Mouse (Mus musculus): ENCODE measurements around the gene Ankrd34a. TPM values are rescaled to one million over a fixed set of nuclear protein-coding genes. Genes with fewer than 3 reads are reported as not detected.

Ankrd34a gene
- polyA plus RNA-seq, 1 experiment from 2014 or later = 2.2 TPM

- peak; percentile 54 for ATAC-seq (ENCODE audit: insufficient read depth, low FRiP score, low read depth)
- H3K4me1 ChIP-seq = peaks cover 34% of the 10 kb centered on the region
- no peak overlapping the region for H3K4me3 ChIP-seq (replicated peaks)
- peaks cover 20% of the 10 kb centered on the region for H3K36me3 ChIP-seq
- H3K27ac ChIP-seq = peak overlapping the region; percentile 83
- WGBS = 42% methylated on average over 10 of the region's 10 CpGs
- H3K9ac ChIP-seq = no peak overlapping the region
- peak overlapping the region; percentile 24; the same call in 1 of the 2 replicates for H3K4me2 ChIP-seq
- no peaks in the 10 kb centered on the region for H3K9me3 ChIP-seq
- no peaks in the 10 kb centered on the region for H3K27me3 ChIP-seq (replicated peaks)
Observed at GRCm38 (mm10) chr3:96563911-96564632, 32.4 kb upstream of the Ankrd34a start.

GRCm38 (mm10) chr3:96564633-96565032 is 31.8 kb upstream of the Ankrd34a start:
- Histone ChIP-seq H3K9me3 (no peaks in the 10 kb centered on the region), H3K4me2 (peak overlapping the region; percentile 24; the same call in 1 of the 2 replicates), H3K27ac (peak overlapping the region; percentile 83), H3K4me3 (replicated peaks) (no peak overlapping the region), H3K36me3 (peaks cover 18% of the 10 kb centered on the region), H3K9ac (no peak overlapping the region), H3K4me1 (peaks cover 31% of the 10 kb centered on the region), H3K27me3 (replicated peaks) (no peaks in the 10 kb centered on the region)
- 43% methylated on average over 7 of the region's 7 CpGs for WGBS
- ATAC-seq (ENCODE audit: insufficient read depth, low FRiP score, low read depth) = no peak

- Histone ChIP-seq H3K27me3 (replicated peaks) (no peaks in the 10 kb centered on the region), H3K4me1 (peaks cover 27% of the 10 kb centered on the region), H3K9me3 (no peaks in the 10 kb centered on the region), H3K36me3 (peaks cover 14% of the 10 kb centered on the region), H3K27ac (peak overlapping the region; percentile 83), H3K4me2 (no peak overlapping the region), H3K4me3 (replicated peaks) (no peak overlapping the region), H3K9ac (no peak overlapping the region)
- WGBS = 63% methylated on average over 3 of the region's 3 CpGs
- ATAC-seq (ENCODE audit: insufficient read depth, low FRiP score, low read depth) = no peak
Observed at GRCm38 (mm10) chr3:96565105-96565504, 31.3 kb upstream of the Ankrd34a start.

- H3K27me3 ChIP-seq (replicated peaks) = no peaks in the 10 kb centered on the region
- WGBS = 72% methylated on average over 8 of the region's 8 CpGs
- no peak overlapping the region for H3K27ac ChIP-seq
- H3K36me3 ChIP-seq = no peaks in the 10 kb centered on the region
- H3K4me3 ChIP-seq (replicated peaks) = no peak overlapping the region
- no peak for ATAC-seq (ENCODE audit: insufficient read depth, low FRiP score, low read depth)
- no peak overlapping the region for H3K4me2 ChIP-seq
- no peaks in the 10 kb centered on the region for H3K9me3 ChIP-seq
- H3K9ac ChIP-seq = no peak overlapping the region
- H3K4me1 ChIP-seq = peaks cover 17% of the 10 kb centered on the region
Observed at GRCm38 (mm10) chr3:96566661-96567450, 29.6 kb upstream of the Ankrd34a start.

GRCm38 (mm10) chr3:96568605-96569004 is 27.8 kb upstream of the Ankrd34a start:
- Histone ChIP-seq H3K27ac (peak overlapping the region; percentile 18; the same call in 1 of the 2 replicates), H3K9ac (no peak overlapping the region), H3K4me3 (replicated peaks) (no peak overlapping the region), H3K27me3 (replicated peaks) (no peaks in the 10 kb centered on the region), H3K4me1 (peaks cover 14% of the 10 kb centered on the region; the same call in 1 of the 2 replicates), H3K36me3 (no peaks in the 10 kb centered on the region), H3K4me2 (no peak overlapping the region), H3K9me3 (no peaks in the 10 kb centered on the region)
- no peak for ATAC-seq (ENCODE audit: insufficient read depth, low FRiP score, low read depth)
- WGBS = 73% methylated on average over 8 of the region's 8 CpGs

GRCm38 (mm10) chr3:96569506-96569905 is 26.9 kb upstream of the Ankrd34a start:
- Histone ChIP-seq H3K36me3 (no peaks in the 10 kb centered on the region), H3K9me3 (no peaks in the 10 kb centered on the region), H3K27me3 (replicated peaks) (no peaks in the 10 kb centered on the region), H3K4me1 (peaks cover 10% of the 10 kb centered on the region; the same call in 1 of the 2 replicates), H3K4me3 (replicated peaks) (no peak overlapping the region), H3K4me2 (no peak overlapping the region), H3K9ac (no peak overlapping the region), H3K27ac (no peak overlapping the region)
- 91% methylated on average over 13 of the region's 13 CpGs for WGBS
- ATAC-seq (ENCODE audit: insufficient read depth, low FRiP score, low read depth) = no peak

- Histone ChIP-seq H3K27ac (peak overlapping the region; percentile 35; the same call in 1 of the 2 replicates), H3K27me3 (replicated peaks) (no peaks in the 10 kb centered on the region), H3K4me1 (peaks cover 8% of the 10 kb centered on the region; the same call in 1 of the 2 replicates), H3K4me3 (replicated peaks) (no peak overlapping the region), H3K36me3 (no peaks in the 10 kb centered on the region), H3K4me2 (no peak overlapping the region), H3K9me3 (no peaks in the 10 kb centered on the region), H3K9ac (no peak overlapping the region)
- 76% methylated on average over 11 of the region's 11 CpGs for WGBS
- no peak for ATAC-seq (ENCODE audit: insufficient read depth, low FRiP score, low read depth)
Observed at GRCm38 (mm10) chr3:96569966-96570605, 26.4 kb upstream of the Ankrd34a start.

- Histone ChIP-seq H3K9ac (no peak overlapping the region), H3K36me3 (no peaks in the 10 kb centered on the region), H3K27ac (peak overlapping the region; percentile 35; the same call in 1 of the 2 replicates), H3K4me2 (no peak overlapping the region), H3K4me3 (replicated peaks) (no peak overlapping the region), H3K9me3 (no peaks in the 10 kb centered on the region), H3K4me1 (peaks cover 14% of the 10 kb centered on the region), H3K27me3 (replicated peaks) (no peaks in the 10 kb centered on the region)
- 65% methylated on average over 7 of the region's 7 CpGs for WGBS
- ATAC-seq (ENCODE audit: insufficient read depth, low FRiP score, low read depth) = no peak
Observed at GRCm38 (mm10) chr3:96570643-96571042, 25.8 kb upstream of the Ankrd34a start.

GRCm38 (mm10) chr3:96571336-96571735 is 25.1 kb upstream of the Ankrd34a start:
- Histone ChIP-seq H3K4me1 (peaks cover 20% of the 10 kb centered on the region), H3K27ac (no peak overlapping the region)

GRCm38 (mm10) chr3:96571896-96572698 is 24.3 kb upstream of the Ankrd34a start:
- no peak for ATAC-seq (ENCODE audit: insufficient read depth, low FRiP score, low read depth)

More at GRCm38 (mm10) chr3:96571336-96571735, 25.1 kb upstream of the Ankrd34a start:
- no peak for ATAC-seq (ENCODE audit: insufficient read depth, low FRiP score, low read depth)
- no peaks in the 10 kb centered on the region for H3K36me3 ChIP-seq
- 69% methylated on average over 2 of the region's 2 CpGs for WGBS
- no peak overlapping the region for H3K9ac ChIP-seq
- no peak overlapping the region for H3K4me3 ChIP-seq (replicated peaks)
- H3K9me3 ChIP-seq = no peaks in the 10 kb centered on the region
- no peaks in the 10 kb centered on the region for H3K27me3 ChIP-seq (replicated peaks)
- H3K4me2 ChIP-seq = no peak overlapping the region

More at GRCm38 (mm10) chr3:96571896-96572698, 24.3 kb upstream of the Ankrd34a start:
- H3K4me1 ChIP-seq = peaks cover 25% of the 10 kb centered on the region
- no peak overlapping the region for H3K4me3 ChIP-seq (replicated peaks)
- peak overlapping the region; percentile 28; the same call in 1 of the 2 replicates for H3K27ac ChIP-seq
- H3K27me3 ChIP-seq (replicated peaks) = no peaks in the 10 kb centered on the region
- 74% methylated on average over 16 of the region's 16 CpGs for WGBS
- H3K9me3 ChIP-seq = no peaks in the 10 kb centered on the region
- H3K9ac ChIP-seq = no peak overlapping the region
- H3K36me3 ChIP-seq = no peaks in the 10 kb centered on the region
- H3K4me2 ChIP-seq = no peak overlapping the region
